Mouse (Mus musculus) neural tube, postnatal 0 days (tissue): ENCODE measurements around the gene Btbd6. TPM values are rescaled to one million over a fixed set of nuclear protein-coding genes. Genes with fewer than 3 reads are reported as not detected.

Experiments used
- polyA plus RNA-seq: library from polyadenylated mRNA; unstranded; fragments of >200 nt; fragmentation: Nextera tagmentation; extraction: Ambion mirVana; gene quantifications from 2 replicates; pipeline ENCODE4 v1.2.1, GENCODE M21; 2015

Btbd6 gene
- 50.3 and 59.9 TPM in 2 replicates for polyA plus RNA-seq

DNA sequence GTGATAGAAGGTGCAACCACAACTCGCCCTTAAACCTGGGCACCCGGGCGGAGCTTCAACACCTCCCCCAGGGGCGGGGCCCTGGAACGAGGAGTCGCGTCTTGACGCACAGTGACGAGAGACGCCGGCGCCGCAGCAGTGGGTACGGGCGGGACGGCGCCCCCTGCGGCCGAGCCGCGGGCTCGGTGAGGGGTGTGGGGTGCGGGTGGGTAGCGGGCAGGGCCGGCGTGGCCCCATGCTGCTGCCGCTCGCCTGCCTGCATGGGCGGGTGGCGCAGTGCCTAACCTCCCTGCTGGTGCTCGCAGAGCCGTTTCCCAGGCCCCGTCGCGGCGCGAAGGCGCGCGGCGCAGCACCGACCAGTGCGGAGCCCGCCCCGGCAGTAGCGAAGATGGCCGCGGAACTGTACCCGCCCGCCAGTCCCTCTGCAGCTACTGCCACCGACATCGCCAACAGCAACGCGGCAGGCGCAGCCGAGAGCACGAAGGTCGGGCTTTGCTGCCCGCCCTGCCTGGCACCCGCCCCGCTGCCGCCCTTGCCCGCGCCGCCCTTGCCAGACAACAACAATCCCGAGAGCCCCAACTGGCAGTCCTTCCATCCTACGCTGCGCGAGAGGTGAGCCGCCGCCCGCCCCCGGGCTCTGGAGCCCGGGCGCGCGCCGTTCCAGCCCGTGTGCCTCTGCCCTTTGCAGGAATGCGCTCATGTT lies at the start of gene Btbd6:
Btbd6 (plus strand) TSS at position 112 of the 703 bp plus-strand sequence.

DNA sequence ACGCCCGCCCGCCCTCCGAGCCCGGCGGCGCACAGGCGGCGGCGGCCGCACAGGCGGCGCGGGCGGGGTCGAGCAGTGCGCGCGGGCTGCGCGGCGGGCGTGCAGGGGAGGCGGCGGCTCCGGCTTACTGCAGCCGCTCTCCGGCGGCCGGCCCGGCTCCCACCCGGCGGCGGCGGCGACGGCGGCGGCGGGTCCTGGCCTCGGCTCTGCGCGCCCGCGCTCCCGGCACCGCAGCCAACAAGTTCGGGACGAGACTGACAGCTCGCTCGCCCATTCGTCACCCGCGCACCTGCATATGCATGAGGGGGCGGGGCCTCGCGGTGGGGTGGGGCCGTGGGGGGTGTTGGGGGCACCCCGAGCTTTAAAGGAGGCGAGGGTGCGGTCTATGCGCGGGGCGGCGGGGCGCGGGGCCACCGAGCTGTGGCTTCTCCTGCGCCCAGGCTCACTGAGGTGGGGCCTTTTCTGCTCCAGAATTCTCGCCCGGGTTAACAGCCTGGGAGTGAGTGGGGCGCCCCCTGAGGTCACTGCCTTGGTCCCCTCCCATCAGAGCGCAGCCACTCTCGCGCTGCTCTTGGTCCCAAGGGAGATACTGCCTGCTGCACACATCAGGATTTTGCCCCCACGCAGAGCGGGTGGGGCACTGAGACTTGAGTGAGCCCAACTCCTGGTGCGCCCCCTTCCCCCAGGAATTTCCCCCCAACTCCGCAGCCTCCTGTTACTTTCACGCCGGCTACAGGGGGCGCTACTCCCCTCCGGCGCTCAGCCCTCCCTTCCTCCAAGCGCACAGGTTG lies 46.5 kb upstream of the Btbd6 start, which contains the start of gene Jag2:
Jag2 (minus strand) TSS at position 215 of the 791 bp plus-strand sequence.

DNA sequence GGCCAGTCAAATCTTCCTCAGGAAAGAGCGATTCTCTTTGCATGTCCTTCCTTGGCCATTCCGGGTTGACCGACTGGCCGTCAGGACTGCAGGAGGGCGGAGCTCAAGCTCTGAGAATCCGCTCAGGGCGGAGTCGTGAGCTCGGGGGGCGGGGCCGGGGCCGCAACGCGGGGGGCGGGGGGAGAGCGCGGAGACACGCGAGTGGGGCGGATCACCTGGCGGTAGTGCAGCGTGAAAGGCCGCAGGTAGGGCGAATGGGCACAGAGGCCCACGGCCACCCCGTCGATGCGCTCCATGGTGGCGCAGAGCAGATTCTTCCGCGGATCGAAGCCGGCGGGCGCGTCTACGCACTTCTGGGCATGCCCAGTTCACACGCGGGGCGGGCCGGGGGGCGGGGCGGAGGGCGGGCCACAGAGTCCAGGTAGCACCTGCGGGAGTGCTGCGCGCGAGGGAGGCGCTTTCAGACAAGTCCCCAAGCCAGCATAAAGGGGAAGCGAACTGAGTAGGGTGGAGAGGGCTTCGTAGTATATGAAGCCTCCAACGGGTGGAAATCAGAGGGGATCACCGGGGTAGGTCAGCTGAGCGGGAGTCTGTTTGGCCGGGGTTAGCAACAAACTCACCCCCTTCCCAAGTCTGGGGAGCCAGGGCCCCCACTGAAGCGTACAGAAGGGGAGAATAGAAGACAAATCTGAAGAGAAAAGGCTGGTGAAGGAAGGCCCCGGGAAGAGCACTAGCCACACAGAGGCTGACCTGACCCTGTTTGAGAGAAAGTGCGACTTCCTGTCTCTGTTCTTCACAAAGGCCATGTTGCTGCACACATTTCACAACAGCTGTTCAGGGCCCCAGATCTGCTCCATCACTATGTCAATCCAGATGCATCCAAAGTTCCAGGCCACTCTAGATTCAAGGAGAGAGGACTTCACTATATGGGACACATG lies 34.2 kb upstream of the Btbd6 start, which contains the start of gene Nudt14:
Nudt14 (minus strand) TSS at position 349 of the 938 bp plus-strand sequence.

DNA sequence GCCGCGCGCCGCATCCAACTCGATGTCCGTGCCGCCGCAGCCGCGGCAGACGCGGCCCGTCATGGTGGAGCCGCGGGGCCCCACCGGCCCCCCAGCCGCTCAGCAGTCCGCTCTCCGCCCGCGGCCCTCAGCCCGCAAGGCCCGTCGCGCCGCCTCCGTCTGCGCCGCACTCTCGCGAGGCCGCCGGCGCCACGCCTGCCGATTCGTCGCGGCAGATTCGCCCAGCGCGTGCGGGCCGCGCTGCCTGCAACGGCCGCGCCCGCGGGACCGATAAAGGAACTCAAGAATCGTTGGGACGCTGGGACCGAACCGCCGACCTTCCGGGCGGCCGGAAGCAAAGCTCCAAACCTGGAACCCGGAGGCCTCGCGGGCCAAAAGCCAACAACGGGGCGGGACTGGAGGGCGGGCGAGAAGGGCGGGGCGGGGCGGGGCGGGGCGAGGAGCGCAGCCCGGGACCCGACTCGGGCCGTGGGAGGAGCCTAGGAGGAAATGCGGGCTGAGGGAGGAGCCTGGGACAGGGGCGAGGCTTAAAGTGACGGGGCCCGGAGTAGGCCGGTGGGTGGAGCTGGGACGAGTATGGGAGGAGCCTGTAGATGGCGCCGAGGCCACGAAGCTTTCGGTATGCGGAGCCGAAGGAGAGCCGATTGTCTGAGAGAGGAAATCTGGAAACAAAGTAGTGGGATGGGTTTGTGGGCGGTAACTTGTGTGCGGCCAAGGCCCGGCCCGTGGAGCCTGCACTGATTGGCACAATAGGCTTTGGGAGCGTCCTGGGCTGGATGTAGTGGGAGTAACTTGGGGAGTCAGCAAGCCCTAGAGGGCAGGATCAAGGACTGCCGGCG lies 24.2 kb downstream of the Btbd6 start, which contains the start of gene Brf1:
Brf1 (minus strand) TSS at position 411 of the 839 bp plus-strand sequence.

DNA sequence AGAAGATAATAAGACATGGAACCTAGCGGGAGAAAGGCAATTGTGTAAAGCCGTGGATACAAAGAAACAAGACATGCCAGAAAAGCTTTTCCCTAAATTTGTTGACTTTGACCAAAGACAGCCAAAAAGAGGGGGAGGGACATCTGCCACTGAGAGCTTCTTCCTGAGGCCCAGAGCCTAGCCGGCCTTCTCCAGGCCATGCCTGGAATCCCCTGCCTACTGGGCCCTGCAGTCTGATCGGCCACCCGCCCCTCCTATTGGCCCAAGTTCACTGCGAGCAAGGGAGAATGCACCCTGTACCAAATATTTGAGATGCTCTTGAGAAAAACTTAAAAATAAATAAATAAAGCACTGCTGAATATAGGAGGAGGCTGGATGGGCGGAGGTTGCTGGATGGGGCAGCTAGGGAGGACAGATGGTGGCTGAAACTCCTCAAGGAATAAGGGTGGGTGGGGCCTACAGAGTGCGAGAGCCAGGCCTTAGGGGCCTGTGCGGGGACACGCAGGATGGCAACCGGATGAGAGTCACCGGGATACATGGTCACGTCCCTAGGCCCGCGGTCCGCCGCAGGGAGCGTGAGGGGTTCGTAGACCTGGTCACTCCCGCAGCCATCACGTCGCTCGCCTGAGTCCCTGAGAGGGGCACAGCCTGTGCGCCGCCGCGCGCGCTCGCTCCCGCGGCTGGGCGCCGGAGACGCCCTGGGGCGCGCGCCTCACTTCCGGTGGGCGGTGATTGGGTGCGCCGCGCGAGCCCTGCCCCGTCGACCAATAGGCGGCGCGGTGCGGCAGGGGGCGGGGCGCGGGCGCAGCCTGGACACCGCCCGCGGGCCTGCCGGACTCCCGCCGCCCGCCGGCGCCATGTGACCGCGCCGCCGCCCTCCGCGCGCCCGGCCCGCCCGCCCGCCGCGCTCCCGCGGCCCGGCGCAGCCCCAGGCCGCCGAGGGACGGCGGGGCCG lies 37.6 kb downstream of the Btbd6 start, which contains the start of gene Pacs2:
Pacs2 (plus strand) TSS at position 905 of the 955 bp plus-strand sequence.

Other genes with a start within 250 kb of the Btbd6 start
- gene Pld4, start 215.8 kb upstream of the Btbd6 start, polyA plus RNA-seq = 12.0 and 14.3 TPM in 2 replicates
- 8.2 and 9.1 TPM in 2 replicates for gene Ahnak2, start 173.8 kb upstream of the Btbd6 start, polyA plus RNA-seq
- gene Clba1, start 167.5 kb upstream of the Btbd6 start, polyA plus RNA-seq = 20.0 and 22.4 TPM in 2 replicates
- gene Cdca4, start 147.1 kb upstream of the Btbd6 start, polyA plus RNA-seq = 15.8 and 17.2 TPM in 2 replicates
- 0.08 TPM in 1 of 2 replicates, not detected in the other for gene Gpr132, start 108.3 kb upstream of the Btbd6 start, polyA plus RNA-seq
- 10.5 and 15.9 TPM in 2 replicates for gene Jag2, start 46.7 kb upstream of the Btbd6 start, polyA plus RNA-seq
- 48.1 and 51.4 TPM in 2 replicates for gene Nudt14, start 34.4 kb upstream of the Btbd6 start, polyA plus RNA-seq
- 38.4 and 38.6 TPM in 2 replicates for gene Brf1, start 24.2 kb downstream of the Btbd6 start, polyA plus RNA-seq
- 23.2 and 23.9 TPM in 2 replicates for gene Pacs2, start 38.0 kb downstream of the Btbd6 start, polyA plus RNA-seq
- gene Tex22, start 98.0 kb downstream of the Btbd6 start, polyA plus RNA-seq = not detected in 2 replicates
- 13.3 and 17.7 TPM in 2 replicates for gene Mta1, start 121.8 kb downstream of the Btbd6 start, polyA plus RNA-seq
- 232 and 243 TPM in 2 replicates for gene Crip2, start 163.8 kb downstream of the Btbd6 start, polyA plus RNA-seq
- 60.2 and 88.4 TPM in 2 replicates for gene Crip1, start 169.8 kb downstream of the Btbd6 start, polyA plus RNA-seq
- gene Tedc1, start 179.9 kb downstream of the Btbd6 start, polyA plus RNA-seq = 12.3 and 12.4 TPM in 2 replicates
- 58.9 and 65.6 TPM in 2 replicates for gene Tmem121, start 209.4 kb downstream of the Btbd6 start, polyA plus RNA-seq